Mouse (Mus musculus) bone marrow macrophage, adult 2 months (primary cell): ENCODE results near the gene Rgl2.
"Not testable (repeated sequence)": the region's sequence is repeated elsewhere in the genome, so short reads cannot be mapped to it uniquely, and the experiment has no call there.

Experiments used
- CTCF ChIP-seq: IDR thresholded peaks from 2 replicates; pipeline ENCODE4 v1.5.1; 2012; ENCODE audit warnings: low read depth, mild to moderate bottlenecking, low read length, moderate library complexity
- POLR2A ChIP-seq: IDR thresholded peaks from 2 replicates; pipeline ENCODE4 v1.6.1; 2012; ENCODE audit warnings: mild to moderate bottlenecking, low read depth, low read length, borderline replicate concordance

DNA sequence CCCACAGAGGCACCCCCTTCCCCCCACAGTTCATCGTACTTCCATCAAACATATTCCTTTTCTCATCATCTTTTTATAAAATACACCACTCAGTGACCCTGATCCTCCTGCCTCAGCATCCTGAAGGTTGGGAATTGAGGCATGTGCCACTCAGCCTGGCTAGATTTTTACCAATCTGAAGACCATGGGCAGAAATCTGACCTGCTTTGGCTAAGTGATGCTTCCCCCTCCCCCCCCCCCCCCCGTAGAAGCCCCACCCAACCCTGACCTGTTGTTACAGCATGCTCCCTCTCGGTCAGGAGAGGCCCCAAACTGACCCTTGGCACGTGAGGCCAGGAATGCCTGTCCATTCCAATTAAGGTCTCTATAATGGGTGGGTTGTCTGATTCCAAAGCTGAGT is 24.5 kb upstream of the Rgl2 start, which contains the start of gene Platr17:
- not testable (repeated sequence) for TF ChIP-seq POLR2A, CTCF
